Mouse (Mus musculus) brain, embryonic 14.5 days (tissue): ENCODE results near the gene Cdhr3. TPM values are rescaled to one million over a fixed set of nuclear protein-coding genes. Genes with fewer than 3 reads are reported as not detected.

Experiments used
- DNase-seq: peaks from one replicate; pipeline ENCODE4 v3.0.0-alpha.2; 2011; ENCODE audit warnings: low read depth
- CTCF ChIP-seq: fragments of 200-500 bp; IDR thresholded peaks from 2 replicates; pipeline ENCODE4 v1.5.1; 2012; ENCODE audit warnings: inconsistent platforms, mild to moderate bottlenecking, moderate library complexity, borderline replicate concordance; ENCODE audit not compliant: insufficient read depth, insufficient read length; ENCODE audit errors: extremely low read depth
- POLR2A ChIP-seq: fragments of 200-500 bp; IDR thresholded peaks from 2 replicates; pipeline ENCODE4 v1.6.1; 2012; ENCODE audit warnings: mild to moderate bottlenecking, inconsistent platforms, borderline replicate concordance; ENCODE audit not compliant: poor library complexity, insufficient read depth, insufficient read length, severe bottlenecking; ENCODE audit errors: extremely low read depth
- polyA plus RNA-seq: library from polyadenylated mRNA; depleted of rRNA; stranded (reverse); fragments of >200 nt; gene quantifications from 2 replicates; pipeline ENCODE4 v1.2.3, GENCODE M21; 2012

The Cdhr3 gene
- polyA plus RNA-seq, 1 experiment = 0.36 TPM

GRCm38 (mm10) chr12:33045533-33046361 lies 46.9 kb downstream of the Cdhr3 start:
- DNase-seq = peak; percentile 86
- TF ChIP-seq CTCF (no peak), POLR2A (no peak)

GRCm38 (mm10) chr12:33041476-33041875 lies 51.2 kb downstream of the Cdhr3 start:
- TF ChIP-seq CTCF (no peak), POLR2A (no peak)
- no peak for DNase-seq

GRCm38 (mm10) chr12:33040811-33041210 lies 51.9 kb downstream of the Cdhr3 start:
- no peak for TF ChIP-seq CTCF
- TF ChIP-seq POLR2A = no peak
- DNase-seq = no peak

DNA sequence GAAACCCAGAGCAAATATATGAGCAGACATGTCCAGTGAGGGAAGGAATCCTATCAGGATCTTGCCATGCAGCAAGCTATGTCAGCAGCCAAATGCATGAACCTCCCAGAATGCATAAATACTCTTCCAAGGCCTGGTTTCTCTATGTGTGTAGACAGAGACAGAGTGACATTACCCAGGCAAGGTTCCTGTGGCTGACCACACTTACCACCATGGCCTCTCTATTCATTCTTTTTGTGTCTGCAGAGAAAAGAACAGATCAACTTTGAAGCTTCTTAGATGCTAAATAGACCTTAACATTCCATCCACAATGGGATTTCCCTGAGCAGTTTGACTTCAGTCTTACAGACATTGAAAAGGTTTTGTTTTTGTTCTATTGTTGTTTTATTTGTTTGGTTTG lies 54.0 kb downstream of the Cdhr3 start:
- no peak for DNase-seq

DNA sequence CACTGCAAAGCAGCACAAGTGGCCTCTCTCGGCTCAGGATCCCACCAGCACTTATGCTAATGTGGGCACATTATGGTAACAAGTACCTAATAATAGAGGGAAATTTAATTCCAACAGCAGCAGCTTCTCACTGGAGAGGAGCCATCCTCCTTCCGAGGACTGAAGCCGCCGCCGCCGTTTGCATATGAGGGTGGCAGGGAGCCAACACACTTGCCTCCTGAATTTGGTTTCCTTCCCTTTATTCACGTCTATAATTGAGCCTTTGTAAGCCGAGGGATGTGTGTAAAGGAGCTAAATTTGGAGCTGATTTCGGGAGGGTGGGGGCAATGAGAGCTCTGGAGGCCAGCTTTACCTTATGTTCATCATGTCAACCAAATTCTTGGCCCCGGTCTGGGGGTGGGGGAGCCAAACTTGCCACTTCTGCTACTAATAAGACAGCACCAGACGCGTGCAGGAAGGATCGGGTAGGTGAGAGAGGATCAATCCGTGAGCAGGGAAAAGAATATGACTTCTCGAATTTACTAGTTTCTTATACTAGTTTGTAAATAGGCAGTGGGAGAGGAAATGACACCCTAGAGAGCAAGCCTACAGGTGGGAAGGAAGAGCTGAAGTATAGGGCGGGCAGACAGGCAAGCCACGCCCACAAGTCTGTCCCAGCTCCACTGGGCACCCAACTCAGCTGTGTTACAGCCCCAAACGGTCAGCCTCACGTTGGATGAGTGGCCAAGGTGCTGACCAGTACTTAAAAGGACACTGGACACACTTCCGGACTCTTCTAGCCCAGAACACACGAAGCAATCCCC lies 56.8 kb downstream of the Cdhr3 start:
- peak; percentile 99 for DNase-seq
- TF ChIP-seq CTCF = no peak
- TF ChIP-seq POLR2A = no peak

More for the DNA sequence above, 54.0 kb downstream of the Cdhr3 start:
- TF ChIP-seq POLR2A (no peak), CTCF (no peak)

- no peak for TF ChIP-seq CTCF
- no peak for TF ChIP-seq POLR2A
- DNase-seq = no peak
These were observed 57.5 kb downstream of the Cdhr3 start for GRCm38 (mm10) chr12:33035089-33035718.

DNA sequence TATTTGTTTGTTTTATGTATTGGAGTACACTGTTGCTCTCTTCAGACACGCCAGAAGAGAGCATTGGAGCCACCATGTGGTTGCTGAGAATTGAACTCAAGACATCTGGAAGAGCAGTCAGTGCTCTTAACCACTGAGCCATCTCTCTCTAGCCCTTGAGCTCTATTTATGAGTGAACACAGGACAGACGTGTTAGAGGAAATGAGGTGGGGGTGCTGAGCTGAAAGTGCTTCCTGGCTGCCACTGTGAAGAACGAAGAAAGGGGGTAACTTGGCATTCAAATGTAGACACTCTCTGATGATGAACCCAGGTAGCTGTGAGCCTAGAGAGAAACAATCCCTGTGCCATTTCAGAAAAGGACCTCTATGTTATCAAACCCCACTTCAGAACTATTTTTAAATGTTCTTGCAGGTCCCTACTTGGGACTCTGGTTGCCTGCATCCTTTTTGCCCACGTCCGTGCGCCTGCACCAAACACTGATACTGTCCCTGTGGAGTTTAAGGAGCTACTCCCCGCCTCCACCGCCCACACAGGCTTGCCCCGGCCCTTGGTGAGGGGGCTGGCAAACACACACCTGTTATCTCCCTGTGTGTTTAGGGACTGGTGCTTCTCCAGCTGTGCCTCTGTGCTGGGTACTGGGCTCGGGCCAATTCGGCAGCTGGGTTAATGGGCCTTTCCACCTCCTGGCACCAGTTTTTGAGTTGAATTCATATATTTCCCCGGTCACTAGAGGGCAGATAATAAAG lies 58.2 kb downstream of the Cdhr3 start:
- DNase-seq = no peak
- TF ChIP-seq POLR2A (no peak), CTCF (no peak)

DNA sequence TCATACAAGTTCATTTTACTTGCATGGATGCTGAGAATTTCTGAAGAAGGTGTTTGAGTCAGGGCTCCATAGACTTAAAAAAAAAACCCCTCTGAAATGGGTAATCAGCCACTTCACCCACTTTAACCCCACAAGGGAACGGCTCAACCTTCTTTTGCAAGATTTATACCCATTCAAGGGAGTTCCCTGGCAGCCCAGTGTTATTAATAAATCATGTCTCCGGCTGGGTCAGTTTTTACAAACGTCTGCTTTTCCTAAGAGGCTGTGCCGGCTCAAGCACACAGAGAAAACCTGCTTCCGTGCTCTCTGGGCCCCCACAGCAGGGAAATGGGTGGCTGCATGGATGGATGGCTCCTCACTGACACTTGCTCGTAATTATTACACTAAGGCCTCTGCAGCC lies 59.5 kb downstream of the Cdhr3 start:
- TF ChIP-seq POLR2A (no peak), CTCF (no peak)
- no peak for DNase-seq

- TF ChIP-seq CTCF (no peak), POLR2A (no peak)
- DNase-seq = peak; percentile 39
These were observed 62.1 kb downstream of the Cdhr3 start for GRCm38 (mm10) chr12:33030589-33030988.

DNA sequence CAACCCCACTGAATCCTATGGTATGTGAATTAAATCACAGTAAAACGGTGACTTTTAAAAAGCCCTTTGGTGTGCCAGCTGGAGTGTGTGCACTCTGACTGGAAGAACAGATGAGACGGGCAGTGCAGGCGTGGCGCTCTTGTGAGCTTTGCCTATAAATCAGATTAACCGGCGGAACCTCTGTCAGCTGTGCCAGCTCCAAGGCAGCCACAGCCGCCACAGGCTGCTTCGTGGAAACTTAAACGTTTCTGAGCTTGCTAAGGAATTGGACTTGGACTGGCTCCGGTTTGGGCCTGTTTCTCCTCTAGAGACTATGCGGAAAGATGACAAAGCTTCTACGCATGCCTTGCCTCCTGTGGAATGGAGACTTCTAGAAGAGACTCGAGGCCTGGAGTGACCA lies 62.6 kb downstream of the Cdhr3 start:
- DNase-seq = peak; percentile 81
- TF ChIP-seq POLR2A (no peak), CTCF (no peak)
